Mouse (Mus musculus) bone marrow macrophage, adult 2 months (primary cell): ENCODE results near the gene Frem1. TPM values are rescaled to one million over a fixed set of nuclear protein-coding genes. Genes with fewer than 3 reads are reported as not detected.
A peak's percentile ranks its signal among the peaks of the same experiment; 100 is the strongest.

Source experiments
- H3K27ac ChIP-seq: 2 replicates; pipeline ENCODE4 v1.5.1; 2012; ENCODE audit warnings: low read depth, low read length; ENCODE audit not compliant: insufficient read depth
- H3K4me1 ChIP-seq: 2 replicates; pipeline ENCODE4 v1.6.1; 2012; ENCODE audit warnings: low read length; ENCODE audit not compliant: control insufficient read depth, insufficient read depth
- H3K4me3 ChIP-seq: 2 replicates; pipeline ENCODE4 v1.5.1; 2012; ENCODE audit warnings: mild to moderate bottlenecking, low read length, moderate library complexity; ENCODE audit not compliant: insufficient read depth
- CTCF ChIP-seq: IDR thresholded peaks from 2 replicates; pipeline ENCODE4 v1.5.1; 2012; ENCODE audit warnings: low read depth, mild to moderate bottlenecking, low read length, moderate library complexity
- POLR2A ChIP-seq: IDR thresholded peaks from 2 replicates; pipeline ENCODE4 v1.6.1; 2012; ENCODE audit warnings: mild to moderate bottlenecking, low read depth, low read length, borderline replicate concordance
- polyA plus RNA-seq: library from polyadenylated mRNA; stranded (reverse); fragments of >200 nt; gene quantifications from 2 replicates; pipeline ENCODE4 v1.2.4, GENCODE M21; 2012; ENCODE audit not compliant: missing spikeins, insufficient read depth, insufficient read length

The Frem1 gene
- polyA plus RNA-seq, 1 experiment, result not detected

DNA sequence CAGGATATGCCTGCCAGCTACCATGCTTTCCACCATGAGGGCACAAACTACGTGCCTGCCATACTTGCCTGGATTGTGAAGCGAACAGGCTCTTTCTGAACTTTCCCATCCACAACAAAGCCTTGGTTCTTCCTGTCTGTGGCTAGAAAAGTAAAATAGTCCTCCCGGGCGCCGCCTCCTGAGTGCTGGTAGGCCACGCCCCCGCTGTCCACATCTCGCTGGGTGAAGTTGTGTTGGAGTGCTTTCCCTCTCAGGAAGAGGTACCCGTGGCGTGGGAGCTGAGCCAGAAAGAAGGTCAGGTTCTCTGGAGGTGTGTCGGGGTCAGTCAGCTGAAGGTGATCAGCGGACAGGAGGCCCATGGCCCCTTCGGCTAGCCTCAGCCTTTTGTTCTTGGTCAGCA, 111.9 kb downstream of the Frem1 start:
- no peak overlapping the region for H3K4me3 ChIP-seq
- no peak overlapping the region for H3K27ac ChIP-seq
- no peaks in the 10 kb centered on the region for H3K4me1 ChIP-seq
- TF ChIP-seq CTCF (no peak), POLR2A (no peak)

DNA sequence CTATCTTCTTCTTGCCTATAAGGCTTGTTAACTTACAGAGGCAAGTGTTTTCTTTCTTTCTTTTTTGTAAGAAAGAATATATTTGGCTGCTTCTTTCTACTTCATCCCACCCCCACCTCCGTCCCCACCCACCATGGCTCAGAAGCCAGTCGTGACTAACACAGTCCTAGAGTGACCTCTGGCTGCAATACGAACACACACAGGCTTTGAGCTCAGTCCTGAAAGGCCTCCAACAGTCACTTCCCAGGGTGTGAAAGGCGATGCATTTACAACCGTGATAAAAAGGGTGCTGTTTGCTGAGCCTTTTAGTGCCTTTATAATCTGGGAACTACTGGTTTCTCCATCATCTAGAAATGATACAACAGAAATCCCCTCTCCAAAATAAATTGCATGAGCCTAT, 117.8 kb downstream of the Frem1 start:
- TF ChIP-seq POLR2A, result no peak
- 0 out of 2 replicates have a peak, but pooled peaks have one; percentile 29 for TF ChIP-seq CTCF
- no peaks in the 10 kb centered on the region for H3K4me1 ChIP-seq
- no peak overlapping the region for H3K27ac ChIP-seq
- no peak overlapping the region for H3K4me3 ChIP-seq

DNA sequence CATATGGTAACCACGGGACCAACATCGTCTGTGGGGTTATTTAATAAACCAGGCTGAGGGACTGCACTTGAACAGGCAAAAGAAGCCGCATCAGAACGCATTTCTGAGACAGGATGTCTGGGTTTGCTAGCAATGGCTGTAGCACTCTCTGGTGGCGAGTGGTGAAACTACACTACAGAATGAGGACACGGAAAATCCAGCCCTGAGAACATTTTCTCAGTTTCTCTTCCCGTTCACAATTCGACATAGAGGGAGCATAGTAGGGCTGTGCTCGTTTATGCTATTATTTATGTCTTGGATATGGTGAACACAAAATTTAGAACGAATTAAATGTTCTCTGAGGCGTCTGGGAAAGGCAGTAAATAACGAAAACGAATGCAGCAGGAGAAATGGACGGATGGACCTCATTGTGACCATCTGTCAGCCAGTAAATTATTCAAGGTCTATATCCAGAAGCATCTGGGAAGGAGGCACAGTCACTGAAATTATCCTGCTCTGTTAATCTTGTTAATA, 118.4 kb downstream of the Frem1 start:
- no peaks in the 10 kb centered on the region for H3K4me1 ChIP-seq
- peak overlapping the region; percentile 38 for H3K4me3 ChIP-seq
- TF ChIP-seq POLR2A (no peak), CTCF (peak; percentile 61)
- H3K27ac ChIP-seq, result no peak overlapping the region

DNA sequence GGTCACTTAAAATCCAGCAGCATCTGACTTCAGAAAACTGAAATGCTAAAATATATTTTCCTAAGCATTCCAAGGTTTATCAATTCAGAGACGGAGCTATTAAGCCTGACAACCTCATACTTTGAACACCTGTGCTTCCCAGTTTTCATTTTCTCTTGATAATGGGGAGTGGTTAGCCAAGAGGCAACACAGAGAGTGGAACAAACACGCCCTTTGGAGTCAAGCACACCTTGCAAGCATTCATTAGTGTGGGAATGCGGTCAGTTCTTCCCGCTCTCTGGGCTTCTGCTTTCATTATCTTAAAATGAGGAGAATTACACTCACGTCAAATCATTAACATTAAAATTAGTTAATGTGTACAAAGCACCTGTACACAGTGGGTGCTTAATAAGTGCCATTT, 122.1 kb downstream of the Frem1 start:
- Histone ChIP-seq H3K4me1 (no peaks in the 10 kb centered on the region), H3K4me3 (no peak overlapping the region), H3K27ac (no peak overlapping the region)
- TF ChIP-seq POLR2A, result no peak
- TF ChIP-seq CTCF, result no peak

DNA sequence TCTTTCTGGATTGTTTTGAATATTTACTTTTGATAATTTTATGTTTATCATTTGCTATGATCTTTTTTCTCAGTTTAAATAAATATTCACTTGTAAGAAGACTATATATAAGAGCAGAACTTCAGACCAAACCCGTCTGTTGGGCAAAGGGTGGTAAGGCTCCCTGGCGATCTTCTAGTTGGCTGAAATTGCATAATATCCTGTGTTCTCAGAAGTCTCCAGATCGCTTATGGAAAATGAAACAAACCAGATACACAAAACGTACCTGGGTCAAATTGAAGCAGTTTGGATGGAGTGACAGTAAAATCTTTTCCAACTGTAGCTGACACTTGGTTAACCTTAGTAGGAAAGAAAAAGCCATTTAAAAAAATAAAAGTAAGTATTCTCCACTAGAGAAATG, 130.2 kb downstream of the Frem1 start:
- Histone ChIP-seq H3K27ac (no peak overlapping the region), H3K4me1 (no peaks in the 10 kb centered on the region), H3K4me3 (no peak overlapping the region)
- TF ChIP-seq CTCF (no peak), POLR2A (no peak)

- no peak overlapping the region for H3K27ac ChIP-seq
- no peak for TF ChIP-seq CTCF
- TF ChIP-seq POLR2A, result no peak
- H3K4me3 ChIP-seq, result no peak overlapping the region
- no peaks in the 10 kb centered on the region for H3K4me1 ChIP-seq
These were observed 133.5 kb downstream of the Frem1 start for GRCm38 (mm10) chr4:82918625-82919024.

- TF ChIP-seq CTCF (no peak), POLR2A (no peak)
- Histone ChIP-seq H3K27ac (no peak overlapping the region), H3K4me1 (no peaks in the 10 kb centered on the region), H3K4me3 (no peak overlapping the region)
These were observed 135.5 kb downstream of the Frem1 start for GRCm38 (mm10) chr4:82916678-82917050.

- H3K4me3 ChIP-seq, result no peak overlapping the region
- H3K4me1 ChIP-seq, result no peaks in the 10 kb centered on the region
- TF ChIP-seq CTCF, result no peak
- no peak for TF ChIP-seq POLR2A
- H3K27ac ChIP-seq, result no peak overlapping the region
These were observed 136.0 kb downstream of the Frem1 start for GRCm38 (mm10) chr4:82916003-82916677.

- H3K4me3 ChIP-seq, result no peak overlapping the region
- no peak overlapping the region for H3K27ac ChIP-seq
- TF ChIP-seq CTCF (no peak), POLR2A (no peak)
- no peaks in the 10 kb centered on the region for H3K4me1 ChIP-seq
These were observed 136.6 kb downstream of the Frem1 start for GRCm38 (mm10) chr4:82915576-82915975.

DNA sequence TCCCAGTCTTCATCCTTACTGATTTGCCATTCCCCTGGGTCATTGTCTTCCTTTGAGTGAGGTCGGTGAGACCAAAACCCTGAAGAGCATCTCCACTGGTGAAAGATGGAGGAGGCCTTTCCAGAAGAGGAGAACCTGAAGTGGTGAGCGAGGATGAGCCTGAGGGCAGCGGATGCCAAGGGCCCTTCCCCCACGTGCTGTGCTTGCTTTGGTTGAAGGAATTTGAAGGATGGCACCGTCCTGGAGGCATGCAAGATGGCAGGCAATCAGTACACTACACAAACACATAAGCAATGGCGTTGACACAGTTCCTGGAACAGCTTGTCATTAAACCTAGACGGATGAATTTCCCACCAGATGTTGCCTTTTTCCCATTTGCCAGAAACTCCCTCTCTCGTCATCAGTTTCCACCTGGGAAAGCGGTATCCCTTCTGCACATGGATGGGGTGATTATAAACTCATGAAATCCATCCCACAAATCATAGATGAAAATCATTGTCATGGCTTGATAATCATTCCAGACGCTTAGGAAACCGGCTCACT, 137.5 kb downstream of the Frem1 start:
- no peak overlapping the region for H3K27ac ChIP-seq
- no peaks in the 10 kb centered on the region for H3K4me1 ChIP-seq
- TF ChIP-seq CTCF (no peak), POLR2A (no peak)
- no peak overlapping the region for H3K4me3 ChIP-seq
